Mouse (Mus musculus): ENCODE measurements at regions not wholly inside any gene's neighbourhood (a gene's known extent, or its start where the extent isn't known, plus 50 kb on each side); places are given as distances from the start of the nearest gene placed in this dataset.

DNA sequence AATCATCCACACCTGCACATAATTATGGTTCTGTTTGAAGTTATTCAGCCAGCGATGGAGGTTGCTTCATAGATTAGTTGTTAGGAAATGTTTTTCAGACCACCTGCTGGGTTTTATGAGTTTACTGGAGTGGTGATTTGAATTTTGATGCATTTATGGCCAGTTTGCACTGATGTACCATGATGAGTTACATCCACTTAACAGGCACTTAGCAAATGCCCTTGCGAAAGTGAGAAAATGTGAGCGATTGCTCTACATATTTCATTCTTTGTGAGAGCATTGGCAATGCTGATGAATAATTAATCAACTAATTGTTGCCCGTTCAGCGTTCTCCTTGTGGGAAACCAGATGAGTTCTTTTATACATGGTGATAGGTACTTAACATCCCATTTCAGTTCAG is 164.7 kb downstream of the 1700017N19Rik start:
- TF ChIP-seq CTCF (IDR thresholded peaks at IDR 0.05) (no peak), EP300 (IDR thresholded peaks at IDR 0.05) (no peak)
